Mouse (Mus musculus) CD4-positive naive resting alpha-beta T cell, adult 76 days (primary cell): ENCODE data around the gene Atp11b. TPM values are rescaled to one million over a fixed set of nuclear protein-coding genes. Genes with fewer than 3 reads are reported as not detected.

Experiments used
- total RNA-seq: library from RNA; stranded (reverse); gene quantifications from one replicate; pipeline ENCODE4 v1.2.4, GENCODE M21; 2023

Atp11b gene
- 274 TPM for total RNA-seq

DNA sequence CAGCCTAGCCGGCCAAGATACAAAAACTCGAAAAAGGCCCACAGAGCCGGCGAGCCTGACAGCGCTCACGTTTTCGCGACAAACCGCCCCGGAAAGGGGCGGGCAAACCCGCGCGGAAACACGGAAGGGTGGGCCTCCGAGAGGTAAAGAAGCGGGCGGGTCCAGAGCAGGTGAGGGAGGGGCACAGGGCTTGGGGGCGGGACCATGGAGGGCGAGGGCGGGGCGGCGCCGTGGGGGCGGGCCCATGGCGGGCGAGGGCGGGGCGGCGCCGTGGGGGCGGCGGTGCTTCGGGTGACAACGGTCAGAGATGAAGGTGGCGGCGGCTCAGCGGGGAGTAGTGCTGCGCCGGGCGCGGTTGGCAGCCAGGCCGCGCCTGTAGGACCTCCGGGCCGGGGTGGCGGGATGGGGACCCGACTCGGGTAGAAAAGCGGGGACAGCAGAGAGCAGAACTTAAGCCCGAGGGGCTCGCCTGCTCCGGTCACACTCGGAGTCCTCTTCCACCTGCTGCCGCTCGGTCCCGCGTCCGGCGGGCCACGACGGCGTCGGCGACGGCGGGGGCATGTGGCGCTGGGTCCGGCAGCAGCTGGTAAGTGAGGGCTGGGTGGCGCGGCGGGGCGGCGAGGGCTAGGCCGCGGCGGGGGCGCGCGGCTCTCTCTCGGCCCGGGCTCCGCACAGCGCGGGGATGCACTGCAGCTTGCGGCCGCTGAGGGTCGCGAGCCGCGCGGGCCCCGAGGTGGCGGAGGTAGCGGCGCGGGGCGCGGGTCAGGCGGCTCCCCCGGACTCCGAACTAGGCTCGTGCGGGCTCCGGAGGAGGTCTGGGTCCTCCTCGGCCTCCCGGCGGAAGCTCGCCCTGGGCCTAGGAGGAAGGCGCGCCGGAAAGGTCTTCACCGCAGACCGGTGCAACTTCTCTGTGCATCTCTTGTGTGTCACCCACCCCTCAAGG is at the start of gene Atp11b:
TSS of gene Atp11b (plus strand) at position 282 of the 943 bp plus-strand sequence.

Other genes starting within 250 kb of the Atp11b start
- 91.7 TPM for gene Dcun1d1, start 183.3 kb downstream of the Atp11b start, total RNA-seq
- 30.7 TPM for gene Mccc1, start 246.6 kb downstream of the Atp11b start, total RNA-seq